Mouse (Mus musculus) hindbrain, embryonic 14.5 days (tissue): ENCODE measurements around the gene Txndc12. TPM values are rescaled to one million over a fixed set of nuclear protein-coding genes. Genes with fewer than 3 reads are reported as not detected.

Experiments
- ATAC-seq: fragments of 200-750 bp; cut with Nextera tagmentation; 2 replicates; pipeline ENCODE4 v1.8.0; 2017; ENCODE audit warnings: moderate number of reproducible peaks, mild to moderate bottlenecking, moderate TSS enrichment, moderate library complexity; ENCODE audit not compliant: low FRiP score
- DNase-seq: peaks from one replicate; pipeline ENCODE4 v3.0.0-alpha.2; 2015; ENCODE audit warnings: low spot score
- H3K27ac ChIP-seq: fragments of 300-500 bp; sonication (generic); 2 replicates; pipeline ENCODE4 v1.5.1; 2014; ENCODE audit warnings: mild to moderate bottlenecking, moderate library complexity
- H3K27me3 ChIP-seq: fragments of 300-500 bp; sonication (generic); 2 replicates; pipeline ENCODE4 v1.6.1; 2014; ENCODE audit warnings: mild to moderate bottlenecking, low read length, mixed read lengths; ENCODE audit not compliant: control insufficient read depth, insufficient read depth
- H3K36me3 ChIP-seq: fragments of 300-500 bp; sonication (generic); replicated peaks from 2 replicates; pipeline ENCODE4 v1.6.1; 2014; ENCODE audit not compliant: control insufficient read depth, insufficient read depth
- H3K4me1 ChIP-seq: fragments of 300-500 bp; sonication (generic); replicated peaks from 2 replicates; pipeline ENCODE4 v1.6.1; 2014; ENCODE audit warnings: antibody characterized with exemption, low read length, mixed read lengths; ENCODE audit not compliant: control insufficient read depth, insufficient read depth
- H3K4me2 ChIP-seq: fragments of 300-500 bp; sonication (generic); replicated peaks from 2 replicates; pipeline ENCODE4 v1.6.1; 2014; ENCODE audit warnings: mild to moderate bottlenecking, moderate library complexity
- H3K4me3 ChIP-seq: fragments of 300-500 bp; sonication (generic); replicated peaks from 2 replicates; pipeline ENCODE4 v1.5.1; 2014; ENCODE audit warnings: mild to moderate bottlenecking, low read length
- H3K9ac ChIP-seq: fragments of 300-500 bp; sonication (generic); 2 replicates; pipeline ENCODE4 v1.6.1; 2014
- H3K9me3 ChIP-seq: fragments of 300-500 bp; sonication (generic); 2 replicates; pipeline ENCODE4 v1.6.1; 2016; ENCODE audit warnings: low read length; ENCODE audit not compliant: control insufficient read depth
- WGBS: fragments of 180-500 bp; shearing (Covaris S2); extraction: QIAGEN DNeasy Blood & Tissue Kit; methylation state at CpG from one replicate; pipeline ENCODE4 v1.1.7; 2014; 5-methylcytosine and 5-hydroxymethylcytosine counted together
- polyA plus RNA-seq: library from polyadenylated mRNA; unstranded; fragments of >200 nt; fragmentation: Nextera tagmentation; extraction: Ambion mirVana; gene quantifications from 2 replicates; pipeline ENCODE4 v1.2.1, GENCODE M21; 2014

Gene Txndc12
- polyA plus RNA-seq, 1 experiment from 2014 or later, result 77.4 TPM

DNA sequence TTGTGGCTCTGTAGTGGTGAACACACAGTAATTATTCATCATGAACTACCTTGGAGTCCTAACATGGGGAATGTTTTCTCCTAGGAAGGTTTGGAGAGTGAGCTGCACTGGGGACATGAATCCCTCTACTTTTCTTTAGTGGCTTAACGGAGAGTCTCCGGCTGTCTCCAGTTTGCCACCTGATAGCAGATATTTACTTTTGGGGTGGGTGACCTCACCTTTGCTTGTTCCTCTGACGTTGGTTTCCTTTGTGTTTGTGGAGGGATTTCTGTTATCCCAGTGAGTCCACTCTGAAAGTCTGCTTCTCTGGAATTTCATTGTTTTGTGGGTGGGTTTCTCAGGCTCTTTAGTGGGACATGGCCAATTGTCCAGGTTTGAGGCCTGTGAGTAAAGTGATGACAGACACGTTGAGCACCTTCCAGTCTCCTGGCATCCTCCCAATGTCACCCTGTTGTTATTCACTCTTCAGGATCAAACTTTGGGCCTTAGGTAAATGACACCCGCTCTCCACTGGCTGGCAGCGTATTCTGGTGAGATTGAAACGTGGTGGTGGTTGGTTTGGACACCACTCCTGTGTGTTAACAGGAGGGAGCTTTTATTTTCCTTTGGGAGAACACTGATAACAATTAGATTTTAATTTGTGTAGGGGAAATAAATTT lies 7.6 kb downstream of the Txndc12 start:
- DNase-seq (no peak), ATAC-seq (no peak)
- Histone ChIP-seq H3K36me3 (no peaks in the 10 kb centered on the region), H3K4me1 (0 out of 2 replicates have a peak, but pooled peaks cover 2% of the 10 kb centered on the region), H3K27ac (no peak overlapping the region), H3K4me2 (no peak overlapping the region), H3K9ac (no peak overlapping the region), H3K9me3 (no peaks in the 10 kb centered on the region), H3K4me3 (no peak overlapping the region), H3K27me3 (no peaks in the 10 kb centered on the region)
- 94% methylated on average over 7 of the region's 7 CpGs for WGBS

DNA sequence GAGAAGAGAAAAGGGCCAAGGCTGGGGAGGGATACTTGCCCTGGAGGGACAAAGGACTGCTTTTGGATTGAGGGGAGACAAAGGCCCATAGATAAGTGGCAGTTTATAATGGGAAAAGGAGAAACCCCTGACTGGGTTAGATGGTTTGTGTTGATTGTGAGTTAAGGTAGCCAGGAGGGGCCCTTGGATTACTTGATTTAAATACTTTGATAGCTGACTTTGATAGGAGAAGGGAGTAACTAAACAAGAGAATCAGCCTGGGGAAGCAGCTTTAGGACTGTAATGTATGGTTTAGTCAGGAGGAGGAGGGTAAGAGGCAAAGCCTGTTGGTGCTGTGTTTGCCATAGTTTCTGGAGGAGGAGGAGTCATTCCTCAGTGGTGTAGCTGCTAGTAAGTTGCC lies 8.9 kb downstream of the Txndc12 start:
- H3K27ac ChIP-seq, result no peak overlapping the region
- no peak overlapping the region for H3K9ac ChIP-seq
- ATAC-seq (no peak), DNase-seq (no peak)
- no peak overlapping the region for H3K4me3 ChIP-seq
- no peaks in the 10 kb centered on the region for H3K9me3 ChIP-seq
- no peaks in the 10 kb centered on the region for H3K36me3 ChIP-seq
- 0 out of 2 replicates have a peak, but pooled peaks cover 5% of the 10 kb centered on the region for H3K4me1 ChIP-seq
- no peaks in the 10 kb centered on the region for H3K27me3 ChIP-seq
- H3K4me2 ChIP-seq, result no peak overlapping the region

- no peak overlapping the region for H3K27ac ChIP-seq
Observed at GRCm38 (mm10) chr4:108845824-108846569, 11.6 kb downstream of the Txndc12 start.

DNA sequence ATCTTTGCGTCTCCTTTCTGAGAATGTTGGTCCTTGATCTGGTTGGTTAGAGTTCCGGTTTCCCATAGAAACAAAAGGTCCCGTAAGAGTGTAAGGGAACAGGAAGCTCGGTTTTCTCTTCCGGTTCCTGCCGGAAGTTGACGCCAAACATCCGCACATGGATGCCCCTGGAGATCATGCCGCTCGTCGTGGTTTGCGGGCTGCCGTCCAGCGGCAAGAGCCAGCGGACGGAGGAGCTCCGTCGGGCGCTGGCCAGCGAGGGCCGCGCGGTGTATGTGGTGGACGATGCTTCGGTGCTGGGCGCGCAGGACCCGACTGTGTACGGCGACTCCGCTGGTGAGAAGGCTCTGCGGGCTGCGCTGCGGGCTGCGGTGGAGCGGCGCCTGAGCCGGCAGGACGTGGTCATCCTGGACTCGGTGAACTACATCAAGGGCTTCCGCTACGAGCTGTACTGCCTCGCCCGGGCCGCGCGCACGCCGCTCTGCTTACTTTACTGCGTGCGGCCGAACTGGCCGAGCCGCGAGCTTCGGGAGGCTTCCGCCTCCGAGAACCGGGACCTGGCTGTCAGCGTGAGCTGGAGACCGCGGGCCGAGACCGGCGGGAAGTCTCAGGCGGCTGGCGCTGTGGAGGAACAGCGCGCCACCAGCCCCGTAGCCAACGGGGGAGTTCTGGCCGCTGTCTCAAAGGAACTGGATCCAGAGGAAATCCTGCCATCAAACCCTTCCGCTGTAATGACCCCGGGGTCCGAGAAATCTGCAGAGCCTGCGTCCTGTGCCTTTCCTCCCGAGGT lies 13.5 kb downstream of the Txndc12 start, which contains the start of gene Kti12:
TSS of gene Kti12 (plus strand) at position 71 of the 790 bp plus-strand sequence.
- ATAC-seq (peak; percentile 92), DNase-seq (peak; percentile 87)
- under 1% methylated on average over 77 of the region's 77 CpGs for WGBS
- Histone ChIP-seq H3K4me2 (peak within 1 kb of the TSS; percentile 87), H3K9me3 (no peaks in the 10 kb centered on the region), H3K4me1 (peaks cover 17% of the 10 kb centered on the region), H3K27me3 (no peaks in the 10 kb centered on the region), H3K36me3 (peaks cover 14% of the 10 kb centered on the region), H3K27ac (peak within 1 kb of the TSS; percentile 85), H3K9ac (peak within 1 kb of the TSS; percentile 65), H3K4me3 (peak within 1 kb of the TSS; percentile 68)

More at GRCm38 (mm10) chr4:108845824-108846569, 11.6 kb downstream of the Txndc12 start:
- no peaks in the 10 kb centered on the region for H3K9me3 ChIP-seq
- H3K4me1 ChIP-seq, result peaks cover 17% of the 10 kb centered on the region
- peaks cover 9% of the 10 kb centered on the region; the same call in 1 of the 2 replicates for H3K36me3 ChIP-seq
- H3K4me3 ChIP-seq, result no peak overlapping the region
- no peak overlapping the region for H3K4me2 ChIP-seq
- WGBS, result 96% methylated on average over 5 of the region's 5 CpGs
- H3K9ac ChIP-seq, result no peak overlapping the region
- ATAC-seq (no peak), DNase-seq (no peak)
- no peaks in the 10 kb centered on the region for H3K27me3 ChIP-seq

GRCm38 (mm10) chr4:108848505-108848848 lies 14.1 kb downstream of the Txndc12 start, which contains the start of gene A730015C16Rik:
Gene A730015C16Rik, minus strand, starts transcription at chr4:108848619.
- Histone ChIP-seq H3K9me3 (no peaks in the 10 kb centered on the region), H3K36me3 (peaks cover 17% of the 10 kb centered on the region), H3K27me3 (no peaks in the 10 kb centered on the region), H3K9ac (peak within 1 kb of the TSS; percentile 65), H3K27ac (peak within 1 kb of the TSS; percentile 85), H3K4me3 (peak within 1 kb of the TSS; percentile 68), H3K4me1 (peaks cover 17% of the 10 kb centered on the region), H3K4me2 (peak within 1 kb of the TSS; percentile 87)
- no peak for DNase-seq
- ATAC-seq, result peak; percentile 8; the same call in 1 of the 2 replicates
- 12% methylated on average over 20 of the region's 20 CpGs for WGBS

GRCm38 (mm10) chr4:108866806-108867205 lies 32.4 kb downstream of the Txndc12 start:
- no peak overlapping the region for H3K4me2 ChIP-seq
- H3K27ac ChIP-seq, result no peak overlapping the region
- peaks cover 27% of the 10 kb centered on the region for H3K36me3 ChIP-seq
- no peak overlapping the region for H3K4me3 ChIP-seq
- no peaks in the 10 kb centered on the region for H3K4me1 ChIP-seq
- no peaks in the 10 kb centered on the region for H3K27me3 ChIP-seq
- ATAC-seq, result no peak
- no peak for DNase-seq
- WGBS, result 86% methylated on average over 7 of the region's 7 CpGs
- H3K9ac ChIP-seq, result no peak overlapping the region
- H3K9me3 ChIP-seq, result no peaks in the 10 kb centered on the region

- H3K9me3 ChIP-seq, result no peaks in the 10 kb centered on the region
- 39% methylated on average over 10 of the region's 10 CpGs for WGBS
- no peak overlapping the region for H3K4me3 ChIP-seq
- ATAC-seq (peak; percentile 86), DNase-seq (peak; percentile 99)
- 0 out of 2 replicates have a peak, but pooled peaks cover 1% of the 10 kb centered on the region for H3K36me3 ChIP-seq
- no peaks in the 10 kb centered on the region for H3K4me1 ChIP-seq
- H3K9ac ChIP-seq, result no peak overlapping the region
- no peak overlapping the region for H3K4me2 ChIP-seq
- no peaks in the 10 kb centered on the region for H3K27me3 ChIP-seq
- no peak overlapping the region for H3K27ac ChIP-seq
Observed at GRCm38 (mm10) chr4:108869730-108870374, 35.5 kb downstream of the Txndc12 start.

- no peak for DNase-seq
- no peak for ATAC-seq
- 87% methylated on average over 5 of the region's 5 CpGs for WGBS
- Histone ChIP-seq H3K4me1 (no peaks in the 10 kb centered on the region), H3K27ac (no peak overlapping the region), H3K36me3 (no peaks in the 10 kb centered on the region), H3K27me3 (no peaks in the 10 kb centered on the region), H3K9ac (no peak overlapping the region), H3K4me2 (no peak overlapping the region), H3K4me3 (no peak overlapping the region), H3K9me3 (no peaks in the 10 kb centered on the region)
Observed at GRCm38 (mm10) chr4:108873746-108874145, 39.3 kb downstream of the Txndc12 start.
